Mouse (Mus musculus): ENCODE measurements around the gene Zfp653. TPM values are rescaled to one million over a fixed set of nuclear protein-coding genes. Genes with fewer than 3 reads are reported as not detected.

Zfp653 gene
- 3.8 TPM for polyA plus RNA-seq (2015; fragmentation: Illumina TruSeq; extraction: RNeasy Lipid Tissue Mini Kit (QIAGEN cat#74804); ENCODE audit: insufficient read depth, low read depth, low replicate concordance)

GRCm38 (mm10) chr9:22070791-22071573, at the start of gene Zfp653, which contains the start of gene Gm49318:
Gene Zfp653, minus strand, starts transcription at chr9:22071376.
Gene Gm49318, minus strand, starts transcription at chr9:22071259.

GRCm38 (mm10) chr9:22116740-22117426, 45.7 kb upstream of the Zfp653 start, which contains the start of gene Elof1:
Gene Elof1, minus strand, starts transcription at chr9:22117172.

GRCm38 (mm10) chr9:22098993-22099696, 28.0 kb upstream of the Zfp653 start, which contains the start of gene Cnn1:
Gene Cnn1, plus strand, starts transcription at chr9:22099216.

GRCm38 (mm10) chr9:22085022-22085834, 14.1 kb upstream of the Zfp653 start, which contains the start of gene Ecsit:
Gene Ecsit, minus strand, starts transcription at chr9:22085438.

DNA sequence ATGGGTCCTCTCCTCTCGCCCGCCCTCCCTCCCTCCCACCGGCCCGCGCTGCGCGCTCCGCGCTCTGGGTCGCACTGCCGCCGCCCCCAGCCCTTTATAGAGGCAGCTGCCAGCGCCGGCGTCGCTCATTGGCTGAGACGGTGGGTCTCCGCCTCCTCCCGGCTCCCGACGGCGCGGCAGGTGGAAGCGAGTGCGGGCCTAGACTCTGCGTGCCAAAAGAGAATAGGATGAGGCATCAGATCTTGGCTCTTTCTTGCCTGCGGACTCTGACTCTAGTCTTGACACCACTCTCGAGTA, 19.3 kb downstream of the Zfp653 start, which contains the start of gene Elavl3:
Gene Elavl3 (minus strand): TSS at position 66 of the 297 bp plus-strand sequence.

Other genes starting within 250 kb of the Zfp653 start
- gene Angptl8, start 235.9 kb downstream of the Zfp653 start, polyA plus RNA-seq (2015; fragmentation: Illumina TruSeq; extraction: RNeasy Lipid Tissue Mini Kit (QIAGEN cat#74804); ENCODE audit: insufficient read depth, low read depth, low replicate concordance) = 10.6 TPM
- gene Dock6, start 218.7 kb downstream of the Zfp653 start, polyA plus RNA-seq (2015; fragmentation: Illumina TruSeq; extraction: RNeasy Lipid Tissue Mini Kit (QIAGEN cat#74804); ENCODE audit: insufficient read depth, low read depth, low replicate concordance) = 15.0 TPM
- 25.1 TPM for gene Rab3d, start 153.2 kb downstream of the Zfp653 start, polyA plus RNA-seq (2015; fragmentation: Illumina TruSeq; extraction: RNeasy Lipid Tissue Mini Kit (QIAGEN cat#74804); ENCODE audit: insufficient read depth, low read depth, low replicate concordance)
- 3.1 TPM for gene Ccdc159, start 143.9 kb downstream of the Zfp653 start, polyA plus RNA-seq (2015; fragmentation: Illumina TruSeq; extraction: RNeasy Lipid Tissue Mini Kit (QIAGEN cat#74804); ENCODE audit: insufficient read depth, low read depth, low replicate concordance)
- 27.1 TPM for gene Tmem205, start 143.8 kb downstream of the Zfp653 start, polyA plus RNA-seq (2015; fragmentation: Illumina TruSeq; extraction: RNeasy Lipid Tissue Mini Kit (QIAGEN cat#74804); ENCODE audit: insufficient read depth, low read depth, low replicate concordance)
- 4.7 TPM for gene Plppr2, start 134.3 kb downstream of the Zfp653 start, polyA plus RNA-seq (2015; fragmentation: Illumina TruSeq; extraction: RNeasy Lipid Tissue Mini Kit (QIAGEN cat#74804); ENCODE audit: insufficient read depth, low read depth, low replicate concordance)
- 3.1 TPM for gene Swsap1, start 115.6 kb downstream of the Zfp653 start, polyA plus RNA-seq (2015; fragmentation: Illumina TruSeq; extraction: RNeasy Lipid Tissue Mini Kit (QIAGEN cat#74804); ENCODE audit: insufficient read depth, low read depth, low replicate concordance)
- not detected for gene Epor, start 107.9 kb downstream of the Zfp653 start, polyA plus RNA-seq (2015; fragmentation: Illumina TruSeq; extraction: RNeasy Lipid Tissue Mini Kit (QIAGEN cat#74804); ENCODE audit: insufficient read depth, low read depth, low replicate concordance)
- 8.2 TPM for gene Rgl3, start 81.9 kb downstream of the Zfp653 start, polyA plus RNA-seq (2015; fragmentation: Illumina TruSeq; extraction: RNeasy Lipid Tissue Mini Kit (QIAGEN cat#74804); ENCODE audit: insufficient read depth, low read depth, low replicate concordance)
- gene Ccdc151, start 68.7 kb downstream of the Zfp653 start, polyA plus RNA-seq (2015; fragmentation: Illumina TruSeq; extraction: RNeasy Lipid Tissue Mini Kit (QIAGEN cat#74804); ENCODE audit: insufficient read depth, low read depth, low replicate concordance) = not detected
- 16.0 TPM for gene Prkcsh, start 68.6 kb downstream of the Zfp653 start, polyA plus RNA-seq (2015; fragmentation: Illumina TruSeq; extraction: RNeasy Lipid Tissue Mini Kit (QIAGEN cat#74804); ENCODE audit: insufficient read depth, low read depth, low replicate concordance)
- 0.20 TPM for gene Elavl3, start 19.4 kb downstream of the Zfp653 start, polyA plus RNA-seq (2015; fragmentation: Illumina TruSeq; extraction: RNeasy Lipid Tissue Mini Kit (QIAGEN cat#74804); ENCODE audit: insufficient read depth, low read depth, low replicate concordance)
- gene Gm49318, start 117 bp downstream of the Zfp653 start, polyA plus RNA-seq (2015; fragmentation: Illumina TruSeq; extraction: RNeasy Lipid Tissue Mini Kit (QIAGEN cat#74804); ENCODE audit: insufficient read depth, low read depth, low replicate concordance) = 1.6 TPM
- 7.1 TPM for gene Ecsit, start 14.1 kb upstream of the Zfp653 start, polyA plus RNA-seq (2015; fragmentation: Illumina TruSeq; extraction: RNeasy Lipid Tissue Mini Kit (QIAGEN cat#74804); ENCODE audit: insufficient read depth, low read depth, low replicate concordance)
- 3.7 TPM for gene Cnn1, start 27.8 kb upstream of the Zfp653 start, polyA plus RNA-seq (2015; fragmentation: Illumina TruSeq; extraction: RNeasy Lipid Tissue Mini Kit (QIAGEN cat#74804); ENCODE audit: insufficient read depth, low read depth, low replicate concordance)
- 31.4 TPM for gene Elof1, start 45.8 kb upstream of the Zfp653 start, polyA plus RNA-seq (2015; fragmentation: Illumina TruSeq; extraction: RNeasy Lipid Tissue Mini Kit (QIAGEN cat#74804); ENCODE audit: insufficient read depth, low read depth, low replicate concordance)
- 7.5 TPM for gene Acp5, start 64.3 kb upstream of the Zfp653 start, polyA plus RNA-seq (2015; fragmentation: Illumina TruSeq; extraction: RNeasy Lipid Tissue Mini Kit (QIAGEN cat#74804); ENCODE audit: insufficient read depth, low read depth, low replicate concordance)
- gene Pigyl, start 85.5 kb upstream of the Zfp653 start, polyA plus RNA-seq (2015; fragmentation: Illumina TruSeq; extraction: RNeasy Lipid Tissue Mini Kit (QIAGEN cat#74804); ENCODE audit: insufficient read depth, low read depth, low replicate concordance) = 9.3 TPM
- gene Zfp872, start 116.7 kb upstream of the Zfp653 start, polyA plus RNA-seq (2015; fragmentation: Illumina TruSeq; extraction: RNeasy Lipid Tissue Mini Kit (QIAGEN cat#74804); ENCODE audit: insufficient read depth, low read depth, low replicate concordance) = 0.63 TPM
- 11.5 TPM for gene Zfp809, start 154.3 kb upstream of the Zfp653 start, polyA plus RNA-seq (2015; fragmentation: Illumina TruSeq; extraction: RNeasy Lipid Tissue Mini Kit (QIAGEN cat#74804); ENCODE audit: insufficient read depth, low read depth, low replicate concordance)
- not detected for gene Zfp599, start 188.5 kb upstream of the Zfp653 start, polyA plus RNA-seq (2015; fragmentation: Illumina TruSeq; extraction: RNeasy Lipid Tissue Mini Kit (QIAGEN cat#74804); ENCODE audit: insufficient read depth, low read depth, low replicate concordance)
- 8.2 TPM for gene Zfp810, start 236.3 kb upstream of the Zfp653 start, polyA plus RNA-seq (2015; fragmentation: Illumina TruSeq; extraction: RNeasy Lipid Tissue Mini Kit (QIAGEN cat#74804); ENCODE audit: insufficient read depth, low read depth, low replicate concordance)